ENCODE assay signal across 11 mouse cellular contexts in the genomic region with DNA sequence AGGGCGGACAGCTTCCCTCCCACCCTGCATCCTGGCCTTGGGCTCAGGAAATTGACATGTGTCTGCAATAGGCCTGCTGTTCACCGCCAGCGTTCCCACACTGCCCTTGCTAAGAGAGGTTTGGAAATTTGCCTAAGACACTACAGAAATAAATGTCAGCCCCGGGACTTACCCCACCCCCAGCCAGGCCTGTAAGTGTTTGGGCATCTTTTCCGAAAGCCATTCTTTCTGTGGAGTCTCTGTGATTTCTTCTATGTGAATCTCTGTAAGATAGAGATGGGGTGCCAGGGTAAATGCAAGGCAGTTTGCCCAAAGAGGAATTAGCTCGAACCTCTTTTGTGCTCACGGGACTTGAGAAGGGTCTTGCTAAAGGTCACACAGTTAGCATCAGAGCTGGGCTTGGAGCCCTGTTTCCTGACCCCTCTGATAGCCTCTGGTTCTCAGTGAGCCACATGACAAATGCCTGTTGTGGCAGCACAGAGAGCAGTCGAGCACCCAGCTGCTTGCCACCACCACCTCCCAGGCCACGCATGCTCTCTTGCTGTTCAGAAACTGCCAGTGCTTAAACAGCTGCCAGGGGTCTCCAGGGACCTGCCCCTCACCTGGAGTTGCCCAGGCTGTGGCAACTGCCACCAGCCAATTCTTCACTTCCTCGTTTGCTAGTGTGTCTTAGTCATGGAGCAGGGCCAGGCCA. TPM values are rescaled to one million over a fixed set of nuclear protein-coding genes. Genes with fewer than 3 reads are reported as not detected.
DNase-seq lines count a peak whose midpoint lies in the region; ATAC-seq and TF ChIP-seq lines count a peak whose summit lies in the region.
"Had no signal": no experiment of that assay in that cellular context is flagged by ENCODE, and none has a peak within 500 bp of the region (broad histone marks: within the 10 kb centered on the region; RNA-seq: fewer than 3 reads in every experiment).

No protein-coding gene starts in this region.

- H3K36me3 ChIP-seq in liver, postnatal 0 days (replicated peaks; ENCODE audit: insufficient read depth, low read length) = no peaks in the 10 kb centered on the region
- H3K36me3 ChIP-seq in heart, postnatal 0 days (replicated peaks; ENCODE audit: control insufficient read depth, insufficient read depth, low read length) = no peaks in the 10 kb centered on the region
- no peaks in the 10 kb centered on the region for H3K36me3 ChIP-seq in limb, embryonic 10.5 days
- H3K36me3 ChIP-seq in forebrain, embryonic 10.5 days (replicated peaks) = no peaks in the 10 kb centered on the region
- H3K36me3 ChIP-seq: embryonic facial prominence, embryonic 15.5 days had no signal

- H3K4me3 ChIP-seq in liver, postnatal 0 days (ENCODE audit: low read depth, low read length) = no peak overlapping the region
- no peak overlapping the region for H3K4me3 ChIP-seq in heart, postnatal 0 days (ENCODE audit: low read depth, low read length)
- no peak overlapping the region for H3K4me3 ChIP-seq in limb, embryonic 10.5 days
- no peak overlapping the region for H3K4me3 ChIP-seq in forebrain, embryonic 10.5 days
- H3K4me3 ChIP-seq: embryonic facial prominence, embryonic 15.5 days had no signal

- H3K9ac ChIP-seq in liver, postnatal 0 days (replicated peaks) = no peak overlapping the region
- peak overlapping the region; percentile 18; the same call in 1 of the 2 replicates for H3K9ac ChIP-seq in heart, postnatal 0 days (replicated peaks; ENCODE audit: low read depth, low read length)
- H3K9ac ChIP-seq: embryonic facial prominence, embryonic 15.5 days had no signal

- peak; percentile 57 for ATAC-seq in liver, postnatal 0 days
- peak; percentile 73 for ATAC-seq in heart, postnatal 0 days (ENCODE audit: insufficient read depth, low read depth)
- peak; percentile 41; the same call in 1 of the 2 replicates for ATAC-seq in neutrophil, adult 5-6 weeks (ENCODE audit: extremely low read depth, insufficient number of reproducible peaks, low FRiP score, poor library complexity, severe bottlenecking)
- ATAC-seq in monocyte, adult 5-6 weeks (replicated peaks; ENCODE audit: insufficient number of reproducible peaks, low FRiP score, low TSS enrichment, poor library complexity, severe bottlenecking) = no peak
- ATAC-seq: activated CD4-positive, CD25-positive, alpha-beta regulatory T cell, adult 4 months had no signal

- H3K27ac ChIP-seq in liver, postnatal 0 days (ENCODE audit: low read depth) = peak overlapping the region; percentile 74
- H3K27ac ChIP-seq in heart, postnatal 0 days (ENCODE audit: low read depth) = peak overlapping the region; percentile 90
- H3K27ac ChIP-seq in limb, embryonic 10.5 days = no peak overlapping the region
- H3K27ac ChIP-seq in forebrain, embryonic 10.5 days = no peak overlapping the region
- H3K27ac ChIP-seq: embryonic facial prominence, embryonic 15.5 days had no signal

- TF ChIP-seq CTCF in liver, postnatal 0 days (IDR thresholded peaks at IDR 0.05; ENCODE audit: low read depth) = no peak
- no peak for TF ChIP-seq CTCF in heart, postnatal 0 days (IDR thresholded peaks at IDR 0.05; ENCODE audit: low read depth)

- no peak for TF ChIP-seq EP300 in liver, postnatal 0 days (IDR thresholded peaks at IDR 0.05; ENCODE audit: low read depth)
- no peak; the same call in 1 of the 2 replicates for TF ChIP-seq EP300 in heart, postnatal 0 days (IDR thresholded peaks at IDR 0.05; ENCODE audit: low read depth)

- 40% methylated on average over 10 of the region's 10 CpGs for WGBS in liver, postnatal 0 days (ENCODE audit: insufficient replicate concordance)
- 5% methylated on average over 10 of the region's 10 CpGs for WGBS in heart, postnatal 0 days
- WGBS in limb, embryonic 10.5 days = 41% methylated on average over 10 of the region's 10 CpGs
- 50% methylated on average over 10 of the region's 10 CpGs for WGBS in forebrain, embryonic 10.5 days

- peaks cover 12% of the 10 kb centered on the region for H3K4me1 ChIP-seq in liver, postnatal 0 days (ENCODE audit: insufficient read depth)
- peaks cover 64% of the 10 kb centered on the region for H3K4me1 ChIP-seq in heart, postnatal 0 days (ENCODE audit: control insufficient read depth, insufficient read depth)
- H3K4me1 ChIP-seq in limb, embryonic 10.5 days = peaks cover 24% of the 10 kb centered on the region
- H3K4me1 ChIP-seq in forebrain, embryonic 10.5 days = peaks cover 31% of the 10 kb centered on the region

- DNase-seq in liver, postnatal 0 days = peak; percentile 65
- DNase-seq in liver = no peak
- DNase-seq in adrenal gland, postnatal 36 days = peak; percentile 74 to 78
- peak; percentile 77 for DNase-seq in heart, postnatal 0 days (ENCODE audit: low spot score)
- no peak for DNase-seq in limb, embryonic 10.5 days (ENCODE audit: low spot score)
- DNase-seq in forebrain, embryonic 10.5 days (ENCODE audit: extremely low spot score, low spot score) = no peak

- H3K27me3 ChIP-seq in liver, postnatal 0 days (ENCODE audit: insufficient read depth, low read length) = peaks cover 20% of the 10 kb centered on the region
- 0 out of 2 replicates have a peak, but pooled peaks cover 13% of the 10 kb centered on the region for H3K27me3 ChIP-seq in heart, postnatal 0 days (ENCODE audit: control insufficient read depth, insufficient read depth, low read length)
- peaks cover 33% of the 10 kb centered on the region for H3K27me3 ChIP-seq in limb, embryonic 10.5 days (ENCODE audit: low read depth, poor library complexity, severe bottlenecking)
- H3K27me3 ChIP-seq in forebrain, embryonic 10.5 days (ENCODE audit: poor library complexity, severe bottlenecking) = peaks cover 37% of the 10 kb centered on the region

- H3K9me3 ChIP-seq in liver, postnatal 0 days (ENCODE audit: low read length) = no peaks in the 10 kb centered on the region
- no peaks in the 10 kb centered on the region for H3K9me3 ChIP-seq in heart, postnatal 0 days (replicated peaks; ENCODE audit: control insufficient read depth, low read length)
- no peaks in the 10 kb centered on the region for H3K9me3 ChIP-seq in limb, embryonic 10.5 days (replicated peaks)
- no peaks in the 10 kb centered on the region for H3K9me3 ChIP-seq in forebrain, embryonic 10.5 days
- H3K9me3 ChIP-seq: embryonic facial prominence, embryonic 15.5 days had no signal

- H3K4me2 ChIP-seq in liver, postnatal 0 days (ENCODE audit: low read depth, low read length) = no peak overlapping the region
- no peak overlapping the region for H3K4me2 ChIP-seq in heart, postnatal 0 days (ENCODE audit: low read depth, low read length)
- H3K4me2 ChIP-seq: embryonic facial prominence, embryonic 15.5 days had no signal

RNA-seq across cellular contexts. Expression of a gene that starts 6.0 kb away (rescaled TPM):
- 0.26 and 0.46 TPM in 2 replicates for polyA plus RNA-seq in liver, postnatal 0 days (2015; fragmentation: Nextera tagmentation; extraction: Ambion mirVana)
- total RNA-seq in adrenal gland, postnatal 36 days (2021) = 1,000 to 10,000 TPM; 1,187 to 1,472 TPM
- 55.5 and 70.0 TPM in 2 replicates for total RNA-seq in heart, postnatal 0 days (2014; rRNA removed; ENCODE audit: low replicate concordance)
- 36.4 and 45.3 TPM in 2 replicates for polyA plus RNA-seq in heart, postnatal 0 days (2015; fragmentation: Nextera tagmentation; extraction: Ambion mirVana)
- not detected in 2 replicates for total RNA-seq in neutrophil, adult 5-6 weeks (2017)
- polyA plus RNA-seq in limb, embryonic 10.5 days (2016; fragmentation: Nextera tagmentation; extraction: Ambion mirVana) = 0.36 and 0.69 TPM in 2 replicates
- 0.05 and 0.14 TPM in 2 replicates for polyA plus RNA-seq in forebrain, embryonic 10.5 days (2016; fragmentation: Nextera tagmentation; extraction: Ambion mirVana)
- 0.10 TPM in 1 of 3 replicates, not detected in the others for total RNA-seq in monocyte, adult 5-6 weeks (2017)
- polyA plus RNA-seq: activated CD4-positive, CD25-positive, alpha-beta regulatory T cell, adult 4 months had no signal

RNA-seq across cellular contexts. Expression of a gene that starts 48.3 kb away (rescaled TPM):
- polyA plus RNA-seq in liver, postnatal 0 days (2015; fragmentation: Nextera tagmentation; extraction: Ambion mirVana) = not detected in 2 replicates
- total RNA-seq in adrenal gland, postnatal 36 days (2021) = 1 to 10 TPM; 1.4 to 4.0 TPM
- total RNA-seq in heart, postnatal 0 days (2014; rRNA removed; ENCODE audit: low replicate concordance) = not detected in 2 replicates
- not detected in 2 replicates for polyA plus RNA-seq in heart, postnatal 0 days (2015; fragmentation: Nextera tagmentation; extraction: Ambion mirVana)
- total RNA-seq in neutrophil, adult 5-6 weeks (2017) = not detected in 2 replicates
- polyA plus RNA-seq in limb, embryonic 10.5 days (2016; fragmentation: Nextera tagmentation; extraction: Ambion mirVana) = not detected in 2 replicates
- polyA plus RNA-seq in forebrain, embryonic 10.5 days (2016; fragmentation: Nextera tagmentation; extraction: Ambion mirVana) = not detected in 2 replicates
- 1.4 TPM in 1 of 3 replicates, not detected in the others for total RNA-seq in monocyte, adult 5-6 weeks (2017)
- total RNA-seq: layer of hippocampus, postnatal 14 days had no signal
- polyA plus RNA-seq: activated CD4-positive, CD25-positive, alpha-beta regulatory T cell, adult 4 months had no signal

RNA-seq across cellular contexts. Expression of a gene that starts 53.8 kb away (rescaled TPM):
- 13.8 and 14.2 TPM in 2 replicates for polyA plus RNA-seq in liver, postnatal 0 days (2015; fragmentation: Nextera tagmentation; extraction: Ambion mirVana)
- 10 to 100 TPM; 40.0 to 47.2 TPM for total RNA-seq in adrenal gland, postnatal 36 days (2021)
- total RNA-seq in heart, postnatal 0 days (2014; rRNA removed; ENCODE audit: low replicate concordance) = 61.3 and 86.8 TPM in 2 replicates
- polyA plus RNA-seq in heart, postnatal 0 days (2015; fragmentation: Nextera tagmentation; extraction: Ambion mirVana) = 30.5 and 31.7 TPM in 2 replicates
- total RNA-seq in neutrophil, adult 5-6 weeks (2017) = 17.8 and 21.0 TPM in 2 replicates
- polyA plus RNA-seq in limb, embryonic 10.5 days (2016; fragmentation: Nextera tagmentation; extraction: Ambion mirVana) = 20.9 and 22.3 TPM in 2 replicates
- 25.9 and 27.2 TPM in 2 replicates for polyA plus RNA-seq in forebrain, embryonic 10.5 days (2016; fragmentation: Nextera tagmentation; extraction: Ambion mirVana)
- 22.1 to 43.5 TPM (median 25.4 TPM) in 3 replicates for total RNA-seq in monocyte, adult 5-6 weeks (2017)

Comparison
In these comparisons a context has a peak if more than half of its experiments do, and no peak if none do; other contexts are left out.
1. DNase-seq: peak in liver, postnatal 0 days (single experiment), adrenal gland, postnatal 36 days (2 of 2) and heart, postnatal 0 days (single experiment); none in liver (single experiment), limb, embryonic 10.5 days (single experiment) and forebrain, embryonic 10.5 days (single experiment).
2. H3K27ac ChIP-seq: peak in liver, postnatal 0 days (single experiment) and heart, postnatal 0 days (single experiment); none in limb, embryonic 10.5 days (single experiment) and forebrain, embryonic 10.5 days (single experiment).
3. RNA of a gene that starts 6.0 kb away (total RNA-seq): 1,187 to 1,472 TPM in adrenal gland, postnatal 36 days and 55.5 to 70.0 TPM in heart, postnatal 0 days; 0.10 TPM in monocyte, adult 5-6 weeks and not detected in neutrophil, adult 5-6 weeks; every median in the first group is over 10 times any median in the second.